In the genomic region with DNA sequence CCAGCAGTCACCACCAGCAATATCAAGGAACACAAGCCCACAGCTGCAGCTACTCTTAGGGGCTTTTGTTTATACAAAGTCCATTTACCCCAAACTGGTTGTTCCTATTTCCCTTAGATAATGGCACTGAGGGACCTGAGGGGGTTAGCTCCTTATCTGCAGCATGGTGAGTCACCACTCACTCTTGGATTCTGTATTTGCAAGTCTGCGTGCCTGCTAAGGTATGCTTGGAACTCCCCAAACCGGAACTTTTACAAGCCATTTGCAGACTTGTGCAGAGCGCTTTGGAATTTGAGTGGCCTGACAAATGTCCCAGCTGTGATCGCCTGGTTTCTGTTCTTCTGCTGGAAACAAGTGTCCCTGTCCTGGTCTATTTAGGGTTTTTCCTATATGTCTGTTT, we compare ENCODE assay signal across 17 mouse cellular contexts. TPM values are rescaled to one million over a fixed set of nuclear protein-coding genes. Genes with fewer than 3 reads are reported as not detected.
DNase-seq lines count a peak whose midpoint lies in the region; ATAC-seq lines count a peak whose summit lies in the region.
"Had no signal": no experiment of that assay in that cellular context is flagged by ENCODE, and none has a peak within 500 bp of the region (broad histone marks: within the 10 kb centered on the region; RNA-seq: fewer than 3 reads in every experiment).

No protein-coding gene starts in this region.

- H3K9me3 ChIP-seq in embryonic facial prominence, embryonic 11.5 days (replicated peaks; ENCODE audit: control insufficient read depth, low read length): no peaks in the 10 kb centered on the region
- no peaks in the 10 kb centered on the region for H3K9me3 ChIP-seq in embryonic facial prominence, embryonic 10.5 days
- H3K9me3 ChIP-seq in limb, embryonic 12.5 days: no peaks in the 10 kb centered on the region
- no peaks in the 10 kb centered on the region for H3K9me3 ChIP-seq in limb, embryonic 10.5 days (replicated peaks)
- H3K9me3 ChIP-seq: limb, embryonic 13.5 days had no signal

- no peak overlapping the region for H3K27ac ChIP-seq in embryonic facial prominence, embryonic 11.5 days (replicated peaks; ENCODE audit: low read depth, low read length)
- no peak overlapping the region for H3K27ac ChIP-seq in embryonic facial prominence, embryonic 10.5 days (replicated peaks)
- 0 out of 2 replicates have a peak overlapping the region, but pooled peaks have one; percentile 1 for H3K27ac ChIP-seq in limb, embryonic 12.5 days
- H3K27ac ChIP-seq in limb, embryonic 10.5 days: no peak overlapping the region
- H3K27ac ChIP-seq: limb, embryonic 13.5 days; macrophage had no signal

- no peak overlapping the region for H3K9ac ChIP-seq in embryonic facial prominence, embryonic 11.5 days (replicated peaks; ENCODE audit: low read length)
- H3K9ac ChIP-seq in limb, embryonic 12.5 days (replicated peaks): no peak overlapping the region
- H3K9ac ChIP-seq: limb, embryonic 13.5 days had no signal

- no peaks in the 10 kb centered on the region for H3K27me3 ChIP-seq in embryonic facial prominence, embryonic 11.5 days (ENCODE audit: control insufficient read depth, insufficient read depth, low read length)
- no peaks in the 10 kb centered on the region for H3K27me3 ChIP-seq in embryonic facial prominence, embryonic 10.5 days (replicated peaks; ENCODE audit: low read depth, poor library complexity, severe bottlenecking)
- no peaks in the 10 kb centered on the region; the same call in 1 of the 2 replicates for H3K27me3 ChIP-seq in limb, embryonic 12.5 days
- H3K27me3 ChIP-seq in limb, embryonic 10.5 days (ENCODE audit: low read depth, poor library complexity, severe bottlenecking): no peaks in the 10 kb centered on the region
- H3K27me3 ChIP-seq: limb, embryonic 13.5 days had no signal

- no peak for ATAC-seq in embryonic facial prominence, embryonic 11.5 days (replicated peaks; ENCODE audit: insufficient number of reproducible peaks, low FRiP score, low TSS enrichment, low read depth)
- no peak for ATAC-seq in limb, embryonic 12.5 days (ENCODE audit: insufficient number of reproducible peaks, insufficient read depth, low FRiP score, low TSS enrichment, low read depth)
- no peak for ATAC-seq in inflammation-experienced regulatory T-cells, adult 6 months
- ATAC-seq: forebrain, embryonic 14.5 days had no signal

- H3K4me2 ChIP-seq in embryonic facial prominence, embryonic 11.5 days (ENCODE audit: low read depth, low read length): no peak overlapping the region
- no peak overlapping the region for H3K4me2 ChIP-seq in limb, embryonic 12.5 days
- H3K4me2 ChIP-seq: limb, embryonic 13.5 days had no signal

- no peaks in the 10 kb centered on the region for H3K36me3 ChIP-seq in embryonic facial prominence, embryonic 11.5 days (replicated peaks; ENCODE audit: control insufficient read depth, insufficient read depth, low read depth, low read length)
- peaks cover 26% of the 10 kb centered on the region for H3K36me3 ChIP-seq in embryonic facial prominence, embryonic 10.5 days (replicated peaks)
- H3K36me3 ChIP-seq in limb, embryonic 12.5 days: peaks cover 8% of the 10 kb centered on the region; the same call in 1 of the 2 replicates
- H3K36me3 ChIP-seq in limb, embryonic 10.5 days: peaks cover 66% of the 10 kb centered on the region

- no peak overlapping the region for H3K4me3 ChIP-seq in embryonic facial prominence, embryonic 11.5 days (ENCODE audit: low read depth, low read length)
- H3K4me3 ChIP-seq in embryonic facial prominence, embryonic 10.5 days: no peak overlapping the region
- H3K4me3 ChIP-seq in limb, embryonic 12.5 days (replicated peaks): no peak overlapping the region
- H3K4me3 ChIP-seq in limb, embryonic 10.5 days: no peak overlapping the region
- H3K4me3 ChIP-seq: limb, embryonic 13.5 days had no signal

- peak; percentile 14 for DNase-seq in embryonic facial prominence, embryonic 11.5 days (ENCODE audit: low spot score)
- DNase-seq in embryonic facial prominence, embryonic 10.5 days (ENCODE audit: low spot score): no peak
- DNase-seq in limb, embryonic 10.5 days (ENCODE audit: low spot score): no peak
- DNase-seq in lung, postnatal 10 days: peak; percentile 34
- peak; percentile 56 for DNase-seq in yolk sac, embryonic 10.5 days (ENCODE audit: low spot score)
- DNase-seq in frontal cortex, postnatal 36 days (ENCODE audit: low spot score in 2 of 2): no peak
- DNase-seq: adrenal gland, postnatal 10 days; cerebellum, postnatal 14 days; kidney, adult 18-20 months; kidney, postnatal 25 days; midbrain, embryonic 14.5 days; thymus, postnatal 25 days had no signal

- WGBS in embryonic facial prominence, embryonic 11.5 days: 83% methylated on average over 4 of the region's 4 CpGs
- WGBS in embryonic facial prominence, embryonic 10.5 days: 84% methylated on average over 4 of the region's 4 CpGs
- 30% methylated on average over 4 of the region's 4 CpGs for WGBS in limb, embryonic 12.5 days
- 63% methylated on average over 4 of the region's 4 CpGs for WGBS in limb, embryonic 10.5 days

- H3K4me1 ChIP-seq in embryonic facial prominence, embryonic 11.5 days (ENCODE audit: control insufficient read depth, insufficient read depth, low read length): no peaks in the 10 kb centered on the region
- H3K4me1 ChIP-seq in embryonic facial prominence, embryonic 10.5 days: no peaks in the 10 kb centered on the region
- peaks cover 34% of the 10 kb centered on the region for H3K4me1 ChIP-seq in limb, embryonic 12.5 days (replicated peaks)
- peaks cover 22% of the 10 kb centered on the region for H3K4me1 ChIP-seq in limb, embryonic 10.5 days

RNA-seq across cellular contexts. Expression of gene Bend4, which starts 17.7 kb away (rescaled TPM):
- polyA plus RNA-seq in embryonic facial prominence, embryonic 11.5 days (2014; fragmentation: Nextera tagmentation; extraction: Ambion mirVana): 7.7 and 7.8 TPM in 2 replicates
- polyA plus RNA-seq in embryonic facial prominence, embryonic 10.5 days (2016; fragmentation: Nextera tagmentation; extraction: Ambion mirVana): 10.5 and 12.2 TPM in 2 replicates
- polyA plus RNA-seq in limb, embryonic 12.5 days (2016; fragmentation: Nextera tagmentation; extraction: Ambion mirVana): 7.8 and 8.3 TPM in 2 replicates
- 15.3 and 18.2 TPM in 2 replicates for polyA plus RNA-seq in limb, embryonic 10.5 days (2016; fragmentation: Nextera tagmentation; extraction: Ambion mirVana)
- polyA plus RNA-seq in inflammation-experienced regulatory T-cells, adult 6 months (2017; shearing (Covaris generic)): under 1 TPM in 2 of 3 experiments, not detected in 1; 0.17 to 0.49 TPM

Comparison
In these comparisons a context has a peak if more than half of its experiments do, and no peak if none do; other contexts are left out.
1. DNase-seq: peak in embryonic facial prominence, embryonic 11.5 days (single experiment), lung, postnatal 10 days (single experiment) and yolk sac, embryonic 10.5 days (single experiment); none in embryonic facial prominence, embryonic 10.5 days (single experiment), limb, embryonic 10.5 days (single experiment) and frontal cortex, postnatal 36 days (0 of 2).